Mouse (Mus musculus): Measurements from ENCODE around the gene Slc35d2.
A peak's percentile ranks its signal among the peaks of the same experiment; 100 is the strongest.

The Slc35d2 gene

GRCm38 (mm10) chr13:64050895-64051294, 78.3 kb downstream of the Slc35d2 start:
- DNase-seq (ENCODE audit: low read depth), result peak; percentile 3

DNA sequence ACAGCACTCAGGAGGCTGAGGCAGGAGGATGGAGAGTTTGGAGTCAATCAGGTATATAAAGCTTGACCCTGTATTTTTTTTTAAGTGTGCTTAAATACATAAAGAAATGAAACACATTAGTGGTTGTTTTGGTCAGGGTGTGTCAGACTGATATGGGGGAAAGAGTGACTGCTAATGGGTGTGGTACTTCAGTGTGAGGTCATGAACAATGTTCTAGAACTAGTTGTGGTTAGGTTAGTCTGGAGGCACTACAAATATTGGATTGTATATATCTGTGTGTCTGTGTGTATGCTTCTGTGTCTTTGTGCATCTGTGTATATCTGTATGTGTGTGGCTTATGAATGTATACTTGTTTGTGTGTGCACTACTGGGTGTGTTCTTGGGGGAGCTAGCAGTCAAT, 79.6 kb downstream of the Slc35d2 start:
- no peak for DNase-seq (ENCODE audit: low read depth)

- DNase-seq (ENCODE audit: low read depth), result no peak
Observed at GRCm38 (mm10) chr13:64048467-64048866, 80.7 kb downstream of the Slc35d2 start.
